Mouse (Mus musculus): Measurements from ENCODE around the gene Cpxm2. TPM values are rescaled to one million over a fixed set of nuclear protein-coding genes. Genes with fewer than 3 reads are reported as not detected.

The Cpxm2 gene
- polyA plus RNA-seq, 1 experiment = 2.1 TPM

DNA sequence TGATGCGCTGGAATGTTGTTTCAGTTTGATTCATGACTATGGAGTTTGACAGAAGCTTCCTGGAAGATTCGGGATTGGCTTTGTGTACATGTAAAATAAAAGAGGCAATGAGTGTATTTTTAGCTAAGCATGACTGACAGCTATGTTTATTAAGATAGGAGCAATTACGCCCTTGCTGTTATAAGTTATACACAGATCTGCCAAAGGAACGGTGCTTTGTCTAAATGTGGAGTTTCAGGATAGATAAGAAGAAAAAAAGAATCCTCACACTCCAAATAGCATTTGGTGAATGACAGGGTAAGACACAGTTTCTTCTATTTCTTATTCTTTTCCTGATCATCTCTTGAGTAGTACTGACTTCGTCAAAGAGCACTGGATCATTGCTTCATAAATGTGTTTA lies 17.2 kb upstream of the Cpxm2 start:
- H3K27ac ChIP-seq (replicated peaks; ENCODE audit: low read depth, low read length) = no peak overlapping the region
- no peaks in the 10 kb centered on the region for H3K4me1 ChIP-seq (ENCODE audit: control insufficient read depth, insufficient read depth, insufficient read length, low read length)
- no peak overlapping the region for H3K4me3 ChIP-seq (ENCODE audit: insufficient read depth, low read depth, low read length)

DNA sequence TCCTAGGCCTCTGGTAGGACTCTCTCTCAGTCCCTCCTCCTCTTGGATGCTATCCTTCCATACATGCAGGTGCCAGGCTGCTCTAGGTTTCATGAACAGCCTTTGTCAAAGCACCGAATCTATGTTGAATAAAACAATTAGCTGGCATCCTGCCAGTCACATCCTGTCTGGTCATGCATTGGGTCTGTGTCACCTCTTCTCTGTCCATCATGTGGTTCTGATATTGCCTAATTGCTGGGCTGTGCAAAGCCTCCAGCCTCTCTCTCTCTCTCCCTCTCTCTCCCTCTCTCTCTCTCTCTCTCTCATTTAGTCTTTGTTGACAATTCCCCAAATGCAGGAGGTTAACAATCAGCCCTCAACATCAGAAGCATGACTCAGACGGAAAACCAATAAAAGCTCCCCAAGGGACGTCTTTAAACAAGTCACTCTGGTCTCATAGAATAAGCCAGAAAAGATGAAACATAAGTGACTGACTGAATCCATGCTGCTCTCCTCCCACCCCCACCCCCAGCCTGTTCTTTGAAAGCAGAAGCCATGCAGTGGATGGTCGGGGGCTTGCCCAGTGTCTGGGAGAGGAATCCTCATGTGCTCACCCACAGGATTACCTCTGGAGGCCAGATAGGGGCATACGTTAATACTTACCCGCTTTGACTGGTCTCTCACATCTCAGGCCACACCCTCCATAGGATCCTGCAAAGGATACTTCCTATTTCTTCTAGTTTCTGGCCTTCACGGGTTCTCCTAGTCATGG lies 15.1 kb upstream of the Cpxm2 start:
- no peak overlapping the region for H3K4me3 ChIP-seq (ENCODE audit: insufficient read depth, low read depth, low read length)
- H3K27ac ChIP-seq (replicated peaks; ENCODE audit: low read depth, low read length) = no peak overlapping the region
- no peaks in the 10 kb centered on the region for H3K4me1 ChIP-seq (ENCODE audit: control insufficient read depth, insufficient read depth, insufficient read length, low read length)

GRCm38 (mm10) chr7:132167239-132167638 lies 12.7 kb upstream of the Cpxm2 start:
- Histone ChIP-seq H3K4me1 (ENCODE audit: control insufficient read depth, insufficient read depth, insufficient read length, low read length) (no peaks in the 10 kb centered on the region), H3K27ac (replicated peaks; ENCODE audit: low read depth, low read length) (no peak overlapping the region), H3K4me3 (ENCODE audit: insufficient read depth, low read depth, low read length) (no peak overlapping the region)

- Histone ChIP-seq H3K27ac (replicated peaks; ENCODE audit: low read depth, low read length) (no peak overlapping the region), H3K4me3 (ENCODE audit: insufficient read depth, low read depth, low read length) (no peak overlapping the region), H3K4me1 (ENCODE audit: control insufficient read depth, insufficient read depth, insufficient read length, low read length) (no peaks in the 10 kb centered on the region)
These were observed 7.7 kb upstream of the Cpxm2 start for GRCm38 (mm10) chr7:132162254-132162653.

GRCm38 (mm10) chr7:132158321-132159025 lies 3.9 kb upstream of the Cpxm2 start:
- no peak overlapping the region for H3K27ac ChIP-seq (replicated peaks; ENCODE audit: low read depth, low read length)
- H3K4me3 ChIP-seq (ENCODE audit: insufficient read depth, low read depth, low read length) = no peak overlapping the region
- no peaks in the 10 kb centered on the region for H3K4me1 ChIP-seq (ENCODE audit: control insufficient read depth, insufficient read depth, insufficient read length, low read length)

DNA sequence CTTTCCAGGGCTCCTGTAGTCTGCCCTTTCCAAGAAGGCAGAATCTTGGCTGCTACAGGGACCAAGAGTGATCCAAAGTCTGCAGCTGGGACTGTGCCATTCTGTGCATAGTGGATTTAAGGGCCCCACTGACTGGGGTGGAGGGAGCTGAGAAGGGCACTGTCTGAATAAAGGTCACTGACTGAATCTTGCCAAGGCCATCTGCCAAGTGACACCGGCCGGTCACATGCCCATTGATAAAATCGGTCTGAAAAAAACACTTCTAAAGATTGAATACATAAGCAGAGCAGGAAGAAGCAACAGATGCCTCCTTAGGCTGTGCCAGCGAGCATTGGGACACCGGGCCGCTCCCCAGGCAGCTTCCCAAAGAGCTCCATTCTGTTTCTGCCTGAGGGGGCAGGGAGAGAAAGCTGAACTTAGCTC lies 803 bp downstream of the Cpxm2 start:
- Histone ChIP-seq H3K4me1 (ENCODE audit: control insufficient read depth, insufficient read depth, insufficient read length, low read length) (no peaks in the 10 kb centered on the region), H3K27ac (replicated peaks; ENCODE audit: low read depth, low read length) (no peak overlapping the region), H3K4me3 (ENCODE audit: insufficient read depth, low read depth, low read length) (no peak overlapping the region)

- no peak overlapping the region for H3K27ac ChIP-seq (replicated peaks; ENCODE audit: low read depth, low read length)
- no peak overlapping the region for H3K4me3 ChIP-seq (ENCODE audit: insufficient read depth, low read depth, low read length)
- no peaks in the 10 kb centered on the region for H3K4me1 ChIP-seq (ENCODE audit: control insufficient read depth, insufficient read depth, insufficient read length, low read length)
These were observed 9.2 kb downstream of the Cpxm2 start for GRCm38 (mm10) chr7:132145227-132145800.

- Histone ChIP-seq H3K4me1 (ENCODE audit: control insufficient read depth, insufficient read depth, insufficient read length, low read length) (no peaks in the 10 kb centered on the region), H3K27ac (replicated peaks; ENCODE audit: low read depth, low read length) (no peak overlapping the region), H3K4me3 (ENCODE audit: insufficient read depth, low read depth, low read length) (no peak overlapping the region)
These were observed 25.9 kb downstream of the Cpxm2 start for GRCm38 (mm10) chr7:132128687-132129086.

DNA sequence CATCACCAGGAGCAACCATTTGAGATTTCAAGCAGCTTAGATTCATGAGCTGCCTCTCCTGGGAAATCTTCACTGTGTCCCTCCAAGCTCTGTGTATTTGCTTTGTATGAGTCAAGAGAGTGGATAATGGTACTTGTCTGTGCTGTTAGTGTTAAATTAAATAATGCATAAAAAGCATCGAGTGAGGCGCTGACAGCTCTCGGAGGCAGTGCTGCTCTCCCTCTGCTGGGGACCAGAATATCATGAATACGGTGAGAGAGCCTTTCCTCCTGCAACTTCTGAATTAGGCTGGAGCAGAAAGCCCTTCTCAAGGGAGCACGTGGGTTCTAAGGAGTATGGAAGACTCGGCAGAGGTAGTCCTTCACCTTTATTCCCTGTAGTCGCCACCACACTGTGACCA lies 29.6 kb downstream of the Cpxm2 start:
- no peak overlapping the region for H3K27ac ChIP-seq (replicated peaks; ENCODE audit: low read depth, low read length)

DNA sequence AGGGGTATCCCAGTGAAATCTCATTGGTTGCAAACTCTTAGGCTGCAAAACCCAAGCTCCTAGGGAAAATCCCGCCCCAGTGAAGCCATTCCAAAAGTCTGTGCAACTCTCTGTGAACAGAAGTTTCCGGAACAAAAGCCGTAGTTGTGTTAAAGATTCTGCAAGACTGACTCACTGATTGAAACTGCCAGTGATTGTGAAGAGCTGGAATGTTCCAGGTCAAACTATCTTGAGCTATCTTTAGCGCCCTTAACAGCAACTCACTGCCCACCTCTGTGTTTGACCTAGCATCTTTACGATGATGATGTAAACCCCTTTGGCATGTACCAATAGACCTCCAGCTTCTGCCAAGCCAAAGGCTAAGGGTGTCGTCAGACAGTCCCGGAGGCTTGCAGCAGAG lies 31.3 kb downstream of the Cpxm2 start:
- H3K4me1 ChIP-seq (ENCODE audit: control insufficient read depth, insufficient read depth, insufficient read length, low read length) = no peaks in the 10 kb centered on the region; the same call in 1 of the 2 replicates
- H3K27ac ChIP-seq (replicated peaks; ENCODE audit: low read depth, low read length) = no peak overlapping the region
- no peak overlapping the region for H3K4me3 ChIP-seq (ENCODE audit: insufficient read depth, low read depth, low read length)

More for the DNA sequence above, 29.6 kb downstream of the Cpxm2 start:
- Histone ChIP-seq H3K4me1 (ENCODE audit: control insufficient read depth, insufficient read depth, insufficient read length, low read length) (no peaks in the 10 kb centered on the region; the same call in 1 of the 2 replicates), H3K4me3 (ENCODE audit: insufficient read depth, low read depth, low read length) (no peak overlapping the region)

DNA sequence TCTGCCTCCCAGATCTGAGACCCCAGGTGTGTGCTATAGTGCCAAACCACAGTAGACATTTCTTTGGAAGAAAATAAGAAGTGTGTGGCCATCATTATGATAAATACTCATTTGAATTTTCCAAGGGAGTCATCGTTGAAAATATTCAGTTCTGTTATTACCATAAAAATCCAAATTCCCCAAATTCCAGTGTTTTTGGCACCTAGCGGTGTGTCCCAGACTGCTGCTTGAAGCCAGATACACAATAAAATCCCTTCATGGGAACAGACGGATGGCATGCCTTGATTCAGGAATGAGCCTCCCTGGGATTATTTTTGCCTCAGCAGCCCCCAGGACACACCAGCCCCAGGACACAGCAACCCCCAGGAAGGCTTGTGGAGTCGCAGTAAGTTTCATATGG lies 34.7 kb downstream of the Cpxm2 start:
- H3K27ac ChIP-seq (replicated peaks; ENCODE audit: low read depth, low read length) = no peak overlapping the region
- H3K4me1 ChIP-seq (ENCODE audit: control insufficient read depth, insufficient read depth, insufficient read length, low read length) = no peaks in the 10 kb centered on the region; the same call in 1 of the 2 replicates
- H3K4me3 ChIP-seq (ENCODE audit: insufficient read depth, low read depth, low read length) = no peak overlapping the region

GRCm38 (mm10) chr7:132111770-132112169 lies 42.8 kb downstream of the Cpxm2 start:
- no peak overlapping the region for H3K27ac ChIP-seq (replicated peaks; ENCODE audit: low read depth, low read length)

DNA sequence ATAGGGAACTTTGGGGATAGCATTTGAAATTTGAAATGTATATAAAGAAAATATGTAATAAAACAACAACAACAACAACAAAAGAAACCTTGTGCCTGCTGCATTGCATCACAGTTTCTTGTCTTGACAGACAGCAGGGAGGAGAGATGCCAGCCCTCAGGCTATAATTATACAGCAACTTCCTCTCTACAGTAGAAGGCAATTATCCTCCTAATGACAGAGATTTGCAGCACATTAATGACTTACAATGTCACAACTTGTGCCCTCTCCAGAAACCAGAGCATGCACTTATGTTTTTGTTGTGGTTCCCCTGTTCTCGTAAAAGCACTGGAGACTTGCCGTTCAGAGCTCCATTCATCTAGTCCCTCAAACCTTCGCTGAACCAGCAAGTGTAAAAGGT lies 44.2 kb downstream of the Cpxm2 start:
- H3K4me3 ChIP-seq (ENCODE audit: insufficient read depth, low read depth, low read length) = no peak overlapping the region
- no peaks in the 10 kb centered on the region for H3K4me1 ChIP-seq (ENCODE audit: control insufficient read depth, insufficient read depth, insufficient read length, low read length)
- no peak overlapping the region for H3K27ac ChIP-seq (replicated peaks; ENCODE audit: low read depth, low read length)

More at GRCm38 (mm10) chr7:132111770-132112169, 42.8 kb downstream of the Cpxm2 start:
- H3K4me1 ChIP-seq (ENCODE audit: control insufficient read depth, insufficient read depth, insufficient read length, low read length) = no peaks in the 10 kb centered on the region
- H3K4me3 ChIP-seq (ENCODE audit: insufficient read depth, low read depth, low read length) = no peak overlapping the region

- Histone ChIP-seq H3K4me1 (ENCODE audit: control insufficient read depth, insufficient read depth, insufficient read length, low read length) (no peaks in the 10 kb centered on the region), H3K27ac (replicated peaks; ENCODE audit: low read depth, low read length) (no peak overlapping the region), H3K4me3 (ENCODE audit: insufficient read depth, low read depth, low read length) (no peak overlapping the region)
These were observed 47.6 kb downstream of the Cpxm2 start for GRCm38 (mm10) chr7:132106891-132107290.

GRCm38 (mm10) chr7:132105326-132105725 lies 49.2 kb downstream of the Cpxm2 start:
- no peak overlapping the region for H3K27ac ChIP-seq (replicated peaks; ENCODE audit: low read depth, low read length)

More at GRCm38 (mm10) chr7:132105326-132105725, 49.2 kb downstream of the Cpxm2 start:
- Histone ChIP-seq H3K4me3 (ENCODE audit: insufficient read depth, low read depth, low read length) (no peak overlapping the region), H3K4me1 (ENCODE audit: control insufficient read depth, insufficient read depth, insufficient read length, low read length) (no peaks in the 10 kb centered on the region)

Measured in brown adipose tissue, adult 24 weeks (tissue).